Mouse (Mus musculus): ENCODE measurements around the gene Sult1c1. TPM values are rescaled to one million over a fixed set of nuclear protein-coding genes. Genes with fewer than 3 reads are reported as not detected.
"Not testable (repeated sequence)": the region's sequence is repeated elsewhere in the genome, so short reads cannot be mapped to it uniquely, and the experiment has no call there.

Sult1c1 gene
- not detected in 2 replicates for polyA plus RNA-seq (2014; fragmentation: Nextera tagmentation; extraction: Ambion mirVana)

DNA sequence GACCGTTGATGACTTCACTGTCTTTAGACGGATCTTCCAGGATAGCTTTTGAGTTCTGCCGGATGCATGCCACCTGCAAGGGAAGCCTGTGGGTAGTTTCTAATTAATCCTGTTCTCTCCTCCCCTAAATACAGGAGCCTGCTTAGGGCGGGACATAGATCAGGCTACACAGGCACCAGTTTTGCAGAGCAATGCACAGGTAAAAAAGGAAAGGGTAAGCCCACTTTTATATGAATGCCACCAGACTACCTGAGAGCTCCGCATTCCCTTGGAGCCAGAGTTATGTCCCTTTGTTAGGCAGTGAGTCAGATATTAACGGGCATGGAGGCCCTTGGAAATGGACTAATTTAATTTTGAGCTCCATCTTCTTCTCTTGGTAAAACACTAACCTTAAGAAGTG lies at the start of gene Sult1c1:
TSS of gene Sult1c1 (minus strand) at position 101 of the 400 bp plus-strand sequence.
- Histone ChIP-seq H3K9me3 (ENCODE audit: control insufficient read depth, low read length) (no peaks in the 10 kb centered on the region), H3K4me2 (no peak within 1 kb of the TSS), H3K9ac (ENCODE audit: low read length) (no peak within 1 kb of the TSS), H3K27ac (ENCODE audit: low read depth, low read length) (no peak within 1 kb of the TSS), H3K36me3 (ENCODE audit: control insufficient read depth, insufficient read depth, low read length) (no peaks in the 10 kb centered on the region), H3K27me3 (ENCODE audit: control insufficient read depth, insufficient read depth, low read length) (no peaks in the 10 kb centered on the region), H3K4me1 (ENCODE audit: control insufficient read depth, insufficient read depth, low read length) (no peaks in the 10 kb centered on the region), H3K4me3 (ENCODE audit: low read depth, low read length) (no peak within 1 kb of the TSS)
- WGBS = 86% methylated on average over 6 of the region's 6 CpGs
- DNase-seq (ENCODE audit: low spot score, missing footprints) (no peak), ATAC-seq (ENCODE audit: low FRiP score) (no peak)

- Histone ChIP-seq H3K4me2 (no peak overlapping the region), H3K9ac (ENCODE audit: low read length) (no peak overlapping the region), H3K36me3 (ENCODE audit: control insufficient read depth, insufficient read depth, low read length) (no peaks in the 10 kb centered on the region), H3K9me3 (ENCODE audit: control insufficient read depth, low read length) (no peaks in the 10 kb centered on the region), H3K27ac (ENCODE audit: low read depth, low read length) (no peak overlapping the region), H3K27me3 (ENCODE audit: control insufficient read depth, insufficient read depth, low read length) (no peaks in the 10 kb centered on the region), H3K4me3 (ENCODE audit: low read depth, low read length) (no peak overlapping the region), H3K4me1 (ENCODE audit: control insufficient read depth, insufficient read depth, low read length) (no peaks in the 10 kb centered on the region)
- peak; percentile 90 for DNase-seq (ENCODE audit: low spot score, missing footprints)
- WGBS = 13% methylated on average over 1 of the region's 1 CpGs
- ATAC-seq (ENCODE audit: low FRiP score) = no peak
These were observed 23.7 kb upstream of the Sult1c1 start for GRCm38 (mm10) chr17:54014204-54014603.

DNA sequence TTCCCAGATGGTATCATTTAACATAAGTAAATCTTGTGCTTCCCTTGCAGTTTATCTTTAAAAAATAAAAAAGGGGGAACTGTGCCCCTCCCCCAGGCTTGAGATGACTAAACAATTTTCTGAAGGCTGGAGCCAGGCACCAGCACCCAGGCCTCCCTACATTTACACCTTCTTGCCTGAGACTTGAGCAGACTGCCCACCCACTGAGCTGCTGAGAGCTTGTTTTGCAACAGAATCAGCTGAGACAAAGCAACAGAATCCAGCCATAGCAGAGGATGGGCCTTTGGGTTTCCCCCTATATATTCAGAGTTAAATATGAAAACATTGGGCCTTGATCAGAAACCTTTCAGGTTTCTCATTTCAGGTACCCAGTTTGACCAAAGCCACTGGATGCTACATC lies 20.7 kb upstream of the Sult1c1 start:
- H3K4me1 ChIP-seq (ENCODE audit: control insufficient read depth, insufficient read depth, low read length) = no peaks in the 10 kb centered on the region
- H3K36me3 ChIP-seq (ENCODE audit: control insufficient read depth, insufficient read depth, low read length) = no peaks in the 10 kb centered on the region
- H3K27ac ChIP-seq (ENCODE audit: low read depth, low read length) = no peak overlapping the region
- H3K9ac ChIP-seq (ENCODE audit: low read length) = no peak overlapping the region
- H3K4me3 ChIP-seq (ENCODE audit: low read depth, low read length) = no peak overlapping the region
- DNase-seq (ENCODE audit: low spot score, missing footprints) (no peak), ATAC-seq (ENCODE audit: low FRiP score) (no peak)
- no peak overlapping the region for H3K4me2 ChIP-seq
- no peaks in the 10 kb centered on the region for H3K27me3 ChIP-seq (ENCODE audit: control insufficient read depth, insufficient read depth, low read length)
- H3K9me3 ChIP-seq (ENCODE audit: control insufficient read depth, low read length) = no peaks in the 10 kb centered on the region

- not testable (repeated sequence) for ATAC-seq (ENCODE audit: low FRiP score)
These were observed 20.1 kb upstream of the Sult1c1 start for GRCm38 (mm10) chr17:54010536-54010935.

DNA sequence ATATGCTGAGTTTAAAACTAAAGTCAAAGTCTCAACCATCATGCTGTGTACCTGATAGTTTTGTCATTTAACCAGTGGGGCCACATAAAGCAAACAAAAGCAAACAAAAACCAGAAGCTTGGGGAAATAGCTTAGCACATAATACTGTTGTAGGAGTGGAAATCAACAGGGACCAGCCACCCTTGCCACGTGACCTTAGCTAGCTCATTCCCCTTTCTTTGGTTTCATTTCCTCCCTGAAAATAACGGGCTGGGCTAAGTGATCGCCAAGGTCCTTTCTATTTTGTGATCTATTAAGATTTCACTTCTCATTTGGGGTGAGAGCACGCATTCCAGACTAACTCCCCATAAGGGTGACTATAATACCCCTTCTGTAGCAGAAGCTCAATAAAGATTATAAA lies 13.0 kb upstream of the Sult1c1 start:
- no peaks in the 10 kb centered on the region for H3K36me3 ChIP-seq (ENCODE audit: control insufficient read depth, insufficient read depth, low read length)
- ATAC-seq (ENCODE audit: low FRiP score) (no peak), DNase-seq (ENCODE audit: low spot score, missing footprints) (no peak)
- 79% methylated on average over 4 of the region's 4 CpGs for WGBS
- H3K9ac ChIP-seq (ENCODE audit: low read length) = no peak overlapping the region
- no peaks in the 10 kb centered on the region for H3K27me3 ChIP-seq (ENCODE audit: control insufficient read depth, insufficient read depth, low read length)
- no peak overlapping the region for H3K4me2 ChIP-seq
- H3K4me3 ChIP-seq (ENCODE audit: low read depth, low read length) = no peak overlapping the region
- no peak overlapping the region for H3K27ac ChIP-seq (ENCODE audit: low read depth, low read length)
- H3K4me1 ChIP-seq (ENCODE audit: control insufficient read depth, insufficient read depth, low read length) = no peaks in the 10 kb centered on the region
- no peaks in the 10 kb centered on the region for H3K9me3 ChIP-seq (ENCODE audit: control insufficient read depth, low read length)

More at GRCm38 (mm10) chr17:54010536-54010935, 20.1 kb upstream of the Sult1c1 start:
- H3K27ac ChIP-seq (ENCODE audit: low read depth, low read length); H3K27me3 ChIP-seq (ENCODE audit: control insufficient read depth, insufficient read depth, low read length); H3K9me3 ChIP-seq (ENCODE audit: control insufficient read depth, low read length); DNase-seq (ENCODE audit: low spot score, missing footprints); H3K4me2 ChIP-seq; H3K4me1 ChIP-seq (ENCODE audit: control insufficient read depth, insufficient read depth, low read length); H3K36me3 ChIP-seq (ENCODE audit: control insufficient read depth, insufficient read depth, low read length); H3K4me3 ChIP-seq (ENCODE audit: low read depth, low read length); H3K9ac ChIP-seq (ENCODE audit: low read length): not testable (repeated sequence)
- WGBS = 76% methylated on average over 1 of the region's 1 CpGs

DNA sequence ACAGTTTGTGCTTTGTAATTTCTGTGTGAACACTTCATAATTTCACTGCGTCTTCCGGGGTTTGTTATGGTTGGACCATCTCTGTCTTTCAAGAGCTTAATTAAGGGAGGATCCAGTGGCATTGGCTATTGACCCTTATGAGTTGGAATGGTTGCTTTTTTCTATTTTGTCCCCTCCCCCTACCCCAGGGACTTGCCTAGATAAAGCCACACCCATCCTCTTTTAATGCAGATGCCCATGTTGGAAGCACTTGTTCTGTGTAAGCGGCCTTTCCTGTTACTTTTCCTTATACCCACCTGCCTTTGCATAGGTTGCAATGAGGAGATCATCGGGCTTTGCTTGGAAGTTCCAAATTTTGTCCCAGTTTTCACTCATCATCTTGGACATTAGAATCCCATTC lies 16.9 kb downstream of the Sult1c1 start:
- 87% methylated on average over 4 of the region's 4 CpGs for WGBS
- no peak overlapping the region for H3K4me2 ChIP-seq
- no peak overlapping the region for H3K4me3 ChIP-seq (ENCODE audit: low read depth, low read length)
- no peaks in the 10 kb centered on the region for H3K36me3 ChIP-seq (ENCODE audit: control insufficient read depth, insufficient read depth, low read length)
- no peak overlapping the region for H3K27ac ChIP-seq (ENCODE audit: low read depth, low read length)
- H3K27me3 ChIP-seq (ENCODE audit: control insufficient read depth, insufficient read depth, low read length) = no peaks in the 10 kb centered on the region
- ATAC-seq (ENCODE audit: low FRiP score) = no peak
- no peaks in the 10 kb centered on the region for H3K4me1 ChIP-seq (ENCODE audit: control insufficient read depth, insufficient read depth, low read length)
- H3K9ac ChIP-seq (ENCODE audit: low read length) = no peak overlapping the region
- no peak for DNase-seq (ENCODE audit: low spot score, missing footprints)
- H3K9me3 ChIP-seq (ENCODE audit: control insufficient read depth, low read length) = no peaks in the 10 kb centered on the region

DNA sequence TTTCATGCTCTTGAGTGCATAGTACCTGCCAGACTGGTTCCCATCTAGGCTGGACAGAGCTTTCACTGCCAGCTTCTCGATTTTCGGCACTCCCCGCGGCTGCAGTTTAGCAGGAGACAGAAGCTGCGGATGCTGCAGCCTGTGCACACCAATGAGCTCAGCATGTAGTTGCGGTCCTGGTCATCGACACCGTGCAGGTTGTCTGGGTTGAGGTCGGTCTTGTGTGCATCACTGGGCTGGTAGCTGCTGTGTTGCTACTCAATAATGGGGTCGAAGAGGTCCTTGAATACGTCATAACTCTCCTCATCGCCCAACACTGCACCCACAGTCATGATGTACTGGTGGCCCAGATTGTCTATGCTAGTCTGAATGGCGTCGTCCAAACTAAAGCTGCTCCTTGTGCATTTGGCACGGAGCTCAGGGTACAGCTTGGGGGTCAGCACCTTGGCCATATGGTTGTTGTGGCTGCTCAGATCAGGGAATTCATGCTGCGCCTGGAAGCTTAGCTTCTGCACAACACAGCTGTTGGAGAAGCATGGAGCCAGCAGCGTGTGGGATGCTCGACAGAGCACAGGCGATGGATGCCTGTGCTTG lies 48.8 kb downstream of the Sult1c1 start:
- Histone ChIP-seq H3K27ac (ENCODE audit: low read depth, low read length) (no peak overlapping the region), H3K36me3 (ENCODE audit: control insufficient read depth, insufficient read depth, low read length) (no peaks in the 10 kb centered on the region), H3K4me1 (ENCODE audit: control insufficient read depth, insufficient read depth, low read length) (no peaks in the 10 kb centered on the region), H3K9me3 (ENCODE audit: control insufficient read depth, low read length) (no peaks in the 10 kb centered on the region), H3K27me3 (ENCODE audit: control insufficient read depth, insufficient read depth, low read length) (no peaks in the 10 kb centered on the region), H3K4me3 (ENCODE audit: low read depth, low read length) (no peak overlapping the region), H3K4me2 (no peak overlapping the region), H3K9ac (ENCODE audit: low read length) (no peak overlapping the region)
- 92% methylated on average over 19 of the region's 19 CpGs for WGBS
- DNase-seq (ENCODE audit: low spot score, missing footprints) = no peak
- no peak for ATAC-seq (ENCODE audit: low FRiP score)

DNA sequence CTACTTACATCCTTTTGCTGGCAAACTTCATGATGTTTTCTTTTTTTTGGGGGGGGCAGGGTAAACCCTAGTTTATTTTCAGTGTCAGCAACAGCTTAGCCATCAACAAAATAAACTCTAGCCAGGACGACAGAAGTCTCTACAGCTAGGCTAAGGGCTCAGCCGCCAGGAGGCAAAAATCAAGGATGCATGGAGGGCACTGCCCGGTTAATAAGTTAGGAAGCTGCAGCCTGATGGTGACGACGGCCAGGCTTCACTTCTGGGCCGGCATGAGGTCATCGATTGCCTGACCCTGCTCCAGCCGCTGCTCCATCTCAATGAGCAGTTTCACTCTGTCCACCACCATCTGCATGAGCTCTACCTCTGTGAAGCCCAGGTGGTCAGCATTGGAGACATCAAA lies 49.7 kb downstream of the Sult1c1 start:
- no peaks in the 10 kb centered on the region for H3K27me3 ChIP-seq (ENCODE audit: control insufficient read depth, insufficient read depth, low read length)
- DNase-seq (ENCODE audit: low spot score, missing footprints) (no peak), ATAC-seq (ENCODE audit: low FRiP score) (no peak)
- H3K36me3 ChIP-seq (ENCODE audit: control insufficient read depth, insufficient read depth, low read length) = no peaks in the 10 kb centered on the region
- no peak overlapping the region for H3K4me3 ChIP-seq (ENCODE audit: low read depth, low read length)
- H3K4me1 ChIP-seq (ENCODE audit: control insufficient read depth, insufficient read depth, low read length) = no peaks in the 10 kb centered on the region
- no peak overlapping the region for H3K4me2 ChIP-seq
- no peaks in the 10 kb centered on the region for H3K9me3 ChIP-seq (ENCODE audit: control insufficient read depth, low read length)
- no peak overlapping the region for H3K9ac ChIP-seq (ENCODE audit: low read length)
- H3K27ac ChIP-seq (ENCODE audit: low read depth, low read length) = no peak overlapping the region
- 91% methylated on average over 8 of the region's 8 CpGs for WGBS
